Mouse (Mus musculus): ENCODE measurements around the gene Ntf3.

GRCm38 (mm10) chr6:126102007-126102406, 64.7 kb downstream of the Ntf3 start:
- TF ChIP-seq GATA1 (IDR thresholded peaks at IDR 0.05; ENCODE audit: borderline replicate concordance, low read length) (no peak), FLI1 (IDR thresholded peaks at IDR 0.05; ENCODE audit: low read length) (no peak)

Data from megakaryocyte, embryonic 14.5 days (primary cell).